Mouse (Mus musculus) small intestine, adult 2 months (tissue): ENCODE data around the gene Mybphl.

Experiments used
- CTCF ChIP-seq: fragments of 200-500 bp; IDR thresholded peaks from 2 replicates; pipeline ENCODE4 v1.5.1; 2012; ENCODE audit warnings: low read depth, mild to moderate bottlenecking, control low read depth, inconsistent platforms, low read length, moderate library complexity, mixed read lengths; ENCODE audit not compliant: insufficient replicate concordance, insufficient read length; ENCODE audit errors: extremely low read depth
- POLR2A ChIP-seq: fragments of 200-500 bp; IDR thresholded peaks from 2 replicates; pipeline ENCODE4 v1.6.1; 2012; ENCODE audit warnings: low read depth, mild to moderate bottlenecking, control low read depth, inconsistent platforms, low read length, moderate library complexity

GRCm38 (mm10) chr3:108406306-108406885, 41.7 kb downstream of the Mybphl start:
- TF ChIP-seq POLR2A (no peak), CTCF (no peak)
